Mouse (Mus musculus): Measurements from ENCODE around the gene App. TPM values are rescaled to one million over a fixed set of nuclear protein-coding genes. Genes with fewer than 3 reads are reported as not detected.

App gene
- polyA plus RNA-seq, 1 experiment from 2014 or later, result 287 TPM

DNA sequence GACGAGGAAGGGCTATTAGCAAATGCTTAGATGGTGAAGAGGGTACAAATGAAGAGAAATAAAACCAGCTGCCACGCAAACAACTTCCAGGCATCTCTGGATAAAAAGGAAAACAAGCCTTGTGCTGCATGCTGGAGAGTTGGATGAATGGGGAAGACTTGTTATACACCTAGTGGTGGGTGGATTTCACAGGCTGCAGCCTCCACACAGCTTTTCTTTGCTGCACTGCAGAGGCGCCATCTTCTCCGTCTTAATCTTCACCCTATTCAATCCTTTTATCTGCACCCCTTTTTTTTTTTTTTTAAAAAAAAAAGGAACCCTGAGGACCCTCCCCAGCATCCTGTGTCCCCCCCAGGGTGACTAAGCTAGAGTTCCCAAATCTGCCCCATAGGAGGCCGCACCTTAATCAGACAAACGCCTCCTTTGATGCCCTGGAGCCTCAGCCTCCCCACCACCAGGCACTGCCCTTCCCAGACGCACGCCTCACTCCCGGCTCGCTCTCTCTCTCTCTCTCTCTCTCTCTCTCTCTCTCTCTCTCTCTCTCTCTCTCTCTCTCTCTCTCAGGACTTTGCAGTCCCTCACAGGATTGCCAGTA lies 1.5 kb downstream of the App start:
- Histone ChIP-seq H3K27ac (ENCODE audit: low read length) (peak overlapping the region; percentile 95), H3K27me3 (replicated peaks; ENCODE audit: control insufficient read depth, insufficient read depth, low read length) (no peaks in the 10 kb centered on the region), H3K36me3 (ENCODE audit: control insufficient read depth, insufficient read depth) (peaks cover 2% of the 10 kb centered on the region; the same call in 1 of the 2 replicates), H3K4me2 (ENCODE audit: low read length) (peak overlapping the region; percentile 78), H3K4me3 (replicated peaks; ENCODE audit: low read length) (peak overlapping the region; percentile 99), H3K9ac (replicated peaks; ENCODE audit: low read depth, low read length) (peak overlapping the region; percentile 96), H3K9me3 (ENCODE audit: control insufficient read depth, low read length) (no peaks in the 10 kb centered on the region), H3K4me1 (replicated peaks; ENCODE audit: control insufficient read depth, insufficient read depth, low read length) (peaks cover 28% of the 10 kb centered on the region)
- peak; percentile 62 for ATAC-seq
- WGBS, result under 1% methylated on average over 10 of the region's 10 CpGs

DNA sequence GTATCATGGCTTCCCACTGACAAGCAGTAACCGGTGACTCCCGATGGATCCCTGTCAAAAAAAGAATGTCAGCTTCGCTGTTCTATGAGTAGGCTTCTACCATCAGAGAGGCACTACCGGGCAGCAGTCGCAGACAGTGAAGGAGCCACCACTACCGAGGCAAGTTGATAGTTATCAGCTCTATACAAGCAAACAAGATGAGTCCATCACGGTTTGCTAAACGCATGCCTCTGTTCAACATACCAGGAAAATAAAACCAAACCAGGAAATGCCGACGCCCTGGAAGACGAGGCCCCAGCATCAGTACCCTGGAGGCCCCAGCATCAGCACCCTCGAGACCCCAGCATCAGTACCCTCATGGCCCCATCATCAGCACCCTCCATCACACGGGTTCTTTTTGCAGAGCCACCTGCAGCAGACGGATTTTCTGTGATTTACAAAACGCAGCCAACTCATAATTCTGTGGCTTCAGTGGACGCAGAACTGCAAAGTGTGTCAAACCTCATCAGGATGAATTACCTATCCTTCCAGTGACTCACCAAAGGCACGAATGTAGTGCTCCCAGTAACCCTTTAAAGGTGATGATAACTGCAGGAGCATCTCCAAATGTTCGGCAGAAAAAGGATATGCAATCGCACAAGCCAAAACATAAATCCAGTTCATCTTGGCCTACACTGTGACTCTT lies 2.6 kb downstream of the App start:
- Histone ChIP-seq H3K9me3 (ENCODE audit: control insufficient read depth, low read length) (no peaks in the 10 kb centered on the region), H3K9ac (replicated peaks; ENCODE audit: low read depth, low read length) (peak overlapping the region; percentile 54), H3K27me3 (replicated peaks; ENCODE audit: control insufficient read depth, insufficient read depth, low read length) (no peaks in the 10 kb centered on the region), H3K27ac (ENCODE audit: low read length) (no peak overlapping the region; the same call in 1 of the 2 replicates), H3K4me2 (ENCODE audit: low read length) (peak overlapping the region; percentile 60), H3K36me3 (ENCODE audit: control insufficient read depth, insufficient read depth) (peaks cover 3% of the 10 kb centered on the region; the same call in 1 of the 2 replicates), H3K4me1 (replicated peaks; ENCODE audit: control insufficient read depth, insufficient read depth, low read length) (peaks cover 28% of the 10 kb centered on the region), H3K4me3 (replicated peaks; ENCODE audit: low read length) (peak overlapping the region; percentile 39)
- ATAC-seq, result no peak
- 43% methylated on average over 19 of the region's 19 CpGs for WGBS

DNA sequence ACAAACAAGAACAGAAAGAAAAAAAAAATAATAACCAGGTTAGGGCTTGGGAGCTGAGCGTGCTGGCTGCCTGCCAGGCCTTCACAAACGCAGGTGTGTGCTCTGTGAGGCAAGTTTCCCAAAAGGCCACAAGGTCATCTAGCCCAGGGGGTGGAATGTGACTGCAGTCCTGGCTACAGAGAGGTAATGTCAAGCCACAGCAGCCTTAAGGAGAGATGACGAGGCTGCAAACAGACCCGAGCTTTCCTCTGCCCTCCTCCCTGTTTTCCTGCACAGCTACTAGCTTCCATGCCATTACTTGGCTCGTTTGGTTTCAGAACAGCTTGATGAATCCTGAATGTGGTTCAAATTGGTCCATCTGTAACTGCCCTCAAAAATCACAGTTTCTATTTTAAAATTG lies 4.7 kb downstream of the App start:
- H3K4me1 ChIP-seq (replicated peaks; ENCODE audit: control insufficient read depth, insufficient read depth, low read length), result peaks cover 24% of the 10 kb centered on the region
- H3K4me3 ChIP-seq (replicated peaks; ENCODE audit: low read length), result no peak overlapping the region
- WGBS, result 38% methylated on average over 5 of the region's 5 CpGs
- no peak for ATAC-seq
- no peaks in the 10 kb centered on the region for H3K9me3 ChIP-seq (ENCODE audit: control insufficient read depth, low read length)
- H3K27ac ChIP-seq (ENCODE audit: low read length), result 0 out of 2 replicates have a peak overlapping the region, but pooled peaks have one; percentile 45
- peaks cover 3% of the 10 kb centered on the region; the same call in 1 of the 2 replicates for H3K36me3 ChIP-seq (ENCODE audit: control insufficient read depth, insufficient read depth)
- H3K27me3 ChIP-seq (replicated peaks; ENCODE audit: control insufficient read depth, insufficient read depth, low read length), result no peaks in the 10 kb centered on the region
- no peak overlapping the region for H3K9ac ChIP-seq (replicated peaks; ENCODE audit: low read depth, low read length)
- no peak overlapping the region for H3K4me2 ChIP-seq (ENCODE audit: low read length)

DNA sequence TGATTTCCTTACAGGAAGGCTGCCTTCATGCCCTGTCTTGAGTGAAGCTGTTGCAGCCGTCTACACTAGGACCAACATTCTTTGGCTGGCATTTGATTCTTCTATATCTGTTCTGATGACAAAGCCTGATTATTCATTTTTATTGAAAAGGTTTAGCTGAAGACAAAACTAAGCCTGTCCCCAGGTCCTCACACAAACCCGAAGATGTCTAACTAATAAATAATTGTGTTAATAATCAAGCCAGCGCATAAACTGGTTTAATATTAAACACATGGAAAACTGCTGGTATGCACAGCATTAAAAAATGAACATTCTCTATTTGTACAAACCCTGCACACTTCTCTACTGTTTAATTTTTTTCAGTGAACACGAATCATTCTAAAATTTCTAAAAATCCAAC lies 7.4 kb downstream of the App start:
- Histone ChIP-seq H3K36me3 (ENCODE audit: control insufficient read depth, insufficient read depth) (peaks cover 3% of the 10 kb centered on the region), H3K4me3 (replicated peaks; ENCODE audit: low read length) (no peak overlapping the region), H3K9me3 (ENCODE audit: control insufficient read depth, low read length) (no peaks in the 10 kb centered on the region), H3K27me3 (replicated peaks; ENCODE audit: control insufficient read depth, insufficient read depth, low read length) (no peaks in the 10 kb centered on the region), H3K27ac (ENCODE audit: low read length) (no peak overlapping the region), H3K4me1 (replicated peaks; ENCODE audit: control insufficient read depth, insufficient read depth, low read length) (peaks cover 23% of the 10 kb centered on the region), H3K9ac (replicated peaks; ENCODE audit: low read depth, low read length) (no peak overlapping the region), H3K4me2 (ENCODE audit: low read length) (no peak overlapping the region)
- ATAC-seq, result no peak
- 71% methylated on average over 4 of the region's 4 CpGs for WGBS

DNA sequence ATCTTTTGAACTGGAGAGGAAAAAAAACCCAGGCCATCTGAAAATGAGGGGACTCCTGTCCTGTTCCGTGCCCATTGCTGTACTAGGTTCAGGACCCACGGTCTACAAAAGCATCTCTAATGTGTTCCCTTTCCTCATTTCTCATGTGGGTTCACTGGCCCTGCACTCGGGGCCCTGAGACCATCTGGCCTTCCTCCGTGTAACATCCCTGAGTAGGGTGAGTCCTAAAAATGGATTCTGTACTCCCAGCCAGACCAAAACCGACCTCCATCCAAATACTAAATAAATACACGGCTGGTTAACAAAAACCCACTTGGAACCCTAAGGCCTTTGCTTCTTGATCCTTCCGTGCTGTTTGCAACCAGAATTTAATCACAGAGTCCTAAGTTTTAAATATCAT lies 7.9 kb downstream of the App start:
- no peak overlapping the region for H3K4me3 ChIP-seq (replicated peaks; ENCODE audit: low read length)
- no peaks in the 10 kb centered on the region for H3K9me3 ChIP-seq (ENCODE audit: control insufficient read depth, low read length)
- H3K9ac ChIP-seq (replicated peaks; ENCODE audit: low read depth, low read length), result no peak overlapping the region
- no peak overlapping the region for H3K4me2 ChIP-seq (ENCODE audit: low read length)
- H3K36me3 ChIP-seq (ENCODE audit: control insufficient read depth, insufficient read depth), result peaks cover 3% of the 10 kb centered on the region
- H3K27ac ChIP-seq (ENCODE audit: low read length), result no peak overlapping the region
- 81% methylated on average over 7 of the region's 7 CpGs for WGBS
- no peaks in the 10 kb centered on the region for H3K27me3 ChIP-seq (replicated peaks; ENCODE audit: control insufficient read depth, insufficient read depth, low read length)
- peaks cover 18% of the 10 kb centered on the region for H3K4me1 ChIP-seq (replicated peaks; ENCODE audit: control insufficient read depth, insufficient read depth, low read length)
- no peak for ATAC-seq

DNA sequence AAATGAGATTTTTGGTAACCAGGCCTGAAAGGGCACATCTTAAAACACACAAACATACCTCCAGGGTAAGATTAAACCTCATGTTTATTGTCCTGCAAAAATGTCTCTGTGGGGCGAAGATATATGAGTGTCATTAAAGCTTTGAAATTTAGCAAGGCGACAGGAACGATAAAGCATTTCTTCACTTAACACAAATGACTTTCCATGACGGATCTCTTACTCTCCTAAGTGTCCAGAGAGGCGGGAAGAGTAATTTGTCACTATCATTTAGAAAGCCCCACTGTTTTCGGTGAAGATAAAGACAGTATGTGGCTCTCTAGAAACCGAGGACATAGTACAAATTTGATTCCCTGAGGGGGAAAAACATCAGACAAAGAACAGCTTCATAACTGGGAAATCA lies 8.4 kb downstream of the App start:
- H3K27ac ChIP-seq (ENCODE audit: low read length), result no peak overlapping the region
- peaks cover 17% of the 10 kb centered on the region for H3K4me1 ChIP-seq (replicated peaks; ENCODE audit: control insufficient read depth, insufficient read depth, low read length)
- peaks cover 3% of the 10 kb centered on the region for H3K36me3 ChIP-seq (ENCODE audit: control insufficient read depth, insufficient read depth)
- WGBS, result 79% methylated on average over 7 of the region's 7 CpGs
- no peak overlapping the region for H3K9ac ChIP-seq (replicated peaks; ENCODE audit: low read depth, low read length)
- no peaks in the 10 kb centered on the region for H3K9me3 ChIP-seq (ENCODE audit: control insufficient read depth, low read length)
- no peak overlapping the region for H3K4me3 ChIP-seq (replicated peaks; ENCODE audit: low read length)
- no peak for ATAC-seq
- no peaks in the 10 kb centered on the region for H3K27me3 ChIP-seq (replicated peaks; ENCODE audit: control insufficient read depth, insufficient read depth, low read length)
- H3K4me2 ChIP-seq (ENCODE audit: low read length), result no peak overlapping the region

DNA sequence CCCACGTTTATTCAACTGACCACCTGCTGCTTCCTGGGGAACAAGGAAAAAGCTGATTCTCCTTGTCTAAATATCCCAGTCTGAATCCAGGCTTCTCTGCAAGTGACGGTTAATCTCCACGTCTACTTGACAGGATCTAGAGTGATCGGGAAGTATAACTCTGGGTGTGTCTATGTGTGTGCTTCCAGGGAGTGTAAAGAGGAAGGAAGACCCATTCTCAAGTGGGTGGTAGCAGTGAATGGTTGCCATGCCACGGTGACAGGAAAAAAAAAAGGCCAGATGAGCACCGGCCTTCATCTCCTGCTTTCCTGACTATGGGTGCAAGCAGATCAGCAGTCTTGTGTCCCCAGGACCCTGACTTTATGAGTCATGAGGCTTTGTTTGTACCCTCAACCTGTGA lies 10.8 kb downstream of the App start:
- Histone ChIP-seq H3K36me3 (ENCODE audit: control insufficient read depth, insufficient read depth) (peaks cover 3% of the 10 kb centered on the region), H3K4me3 (replicated peaks; ENCODE audit: low read length) (no peak overlapping the region), H3K27me3 (replicated peaks; ENCODE audit: control insufficient read depth, insufficient read depth, low read length) (no peaks in the 10 kb centered on the region), H3K9me3 (ENCODE audit: control insufficient read depth, low read length) (no peaks in the 10 kb centered on the region), H3K9ac (replicated peaks; ENCODE audit: low read depth, low read length) (no peak overlapping the region), H3K27ac (ENCODE audit: low read length) (no peak overlapping the region), H3K4me1 (replicated peaks; ENCODE audit: control insufficient read depth, insufficient read depth, low read length) (no peaks in the 10 kb centered on the region), H3K4me2 (ENCODE audit: low read length) (no peak overlapping the region)
- 92% methylated on average over 6 of the region's 6 CpGs for WGBS
- no peak for ATAC-seq

DNA sequence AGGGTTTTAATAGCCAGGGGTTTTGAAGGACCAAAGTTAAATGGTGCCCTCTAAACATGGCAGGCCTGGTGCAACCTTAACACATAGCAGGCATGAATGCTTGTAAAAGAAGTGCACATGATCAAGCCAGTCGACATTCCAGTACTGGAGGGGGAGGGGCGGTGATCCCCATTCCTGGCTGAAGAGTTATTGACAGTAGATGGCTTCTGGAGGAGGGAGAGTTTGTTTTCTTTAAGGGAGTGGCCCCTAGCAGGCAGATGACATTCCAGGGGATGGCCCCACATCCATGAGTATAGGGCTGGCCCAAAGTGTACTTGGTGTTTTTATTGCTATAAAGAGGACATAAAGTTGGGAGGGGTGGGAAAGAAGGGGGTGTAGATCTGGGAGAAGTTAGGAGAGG lies 13.4 kb downstream of the App start:
- Histone ChIP-seq H3K4me1 (replicated peaks; ENCODE audit: control insufficient read depth, insufficient read depth, low read length) (peaks cover 10% of the 10 kb centered on the region), H3K9ac (replicated peaks; ENCODE audit: low read depth, low read length) (no peak overlapping the region), H3K36me3 (ENCODE audit: control insufficient read depth, insufficient read depth) (no peaks in the 10 kb centered on the region; the same call in 1 of the 2 replicates), H3K4me3 (replicated peaks; ENCODE audit: low read length) (no peak overlapping the region), H3K27me3 (replicated peaks; ENCODE audit: control insufficient read depth, insufficient read depth, low read length) (no peaks in the 10 kb centered on the region), H3K9me3 (ENCODE audit: control insufficient read depth, low read length) (no peaks in the 10 kb centered on the region), H3K27ac (ENCODE audit: low read length) (no peak overlapping the region), H3K4me2 (ENCODE audit: low read length) (no peak overlapping the region)
- ATAC-seq, result no peak
- 94% methylated on average over 2 of the region's 2 CpGs for WGBS

DNA sequence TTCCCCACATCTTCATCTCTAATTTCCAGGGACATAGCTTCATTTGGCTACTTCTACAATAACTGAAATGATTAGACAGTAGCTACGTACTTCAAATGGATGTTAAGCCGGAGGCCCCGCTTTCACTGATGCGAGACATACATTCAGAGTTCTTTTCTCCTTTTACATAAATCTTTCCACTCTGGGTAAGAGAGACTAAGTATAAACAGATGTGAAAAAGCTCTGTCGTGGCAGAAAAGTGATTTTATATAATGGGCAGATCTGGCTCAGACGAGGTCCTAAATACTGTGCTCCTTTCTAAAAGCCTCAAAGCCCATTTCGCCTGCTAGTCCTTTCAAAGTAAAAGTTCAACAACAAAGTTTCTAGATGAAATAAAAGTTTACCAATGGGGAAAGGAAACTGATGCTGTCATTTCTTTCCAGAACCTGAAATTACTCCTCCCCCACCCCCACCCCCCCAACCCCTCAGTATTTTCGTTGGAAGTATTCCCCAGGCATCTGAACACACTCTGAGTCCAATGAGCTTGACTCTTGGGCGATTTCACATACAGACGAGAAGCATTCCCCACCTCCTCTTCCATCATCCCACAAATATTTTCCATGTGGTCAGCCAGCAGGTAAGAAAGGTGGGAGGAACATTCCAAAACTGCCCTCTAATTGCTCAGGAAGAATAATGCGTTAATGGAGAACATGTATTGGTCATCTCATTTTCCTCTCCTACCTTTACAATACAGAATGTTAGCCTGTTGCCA lies 15.6 kb downstream of the App start:
- H3K4me2 ChIP-seq (ENCODE audit: low read length), result no peak overlapping the region
- H3K9ac ChIP-seq (replicated peaks; ENCODE audit: low read depth, low read length), result no peak overlapping the region
- H3K4me3 ChIP-seq (replicated peaks; ENCODE audit: low read length), result no peak overlapping the region
- H3K36me3 ChIP-seq (ENCODE audit: control insufficient read depth, insufficient read depth), result no peaks in the 10 kb centered on the region; the same call in 1 of the 2 replicates
- no peaks in the 10 kb centered on the region for H3K9me3 ChIP-seq (ENCODE audit: control insufficient read depth, low read length)
- WGBS, result 82% methylated on average over 11 of the region's 11 CpGs
- no peak overlapping the region for H3K27ac ChIP-seq (ENCODE audit: low read length)
- peaks cover 10% of the 10 kb centered on the region for H3K4me1 ChIP-seq (replicated peaks; ENCODE audit: control insufficient read depth, insufficient read depth, low read length)
- no peak for ATAC-seq
- no peaks in the 10 kb centered on the region for H3K27me3 ChIP-seq (replicated peaks; ENCODE audit: control insufficient read depth, insufficient read depth, low read length)

Measured in forebrain, embryonic 16.5 days (tissue).